Mouse (Mus musculus) midbrain, embryonic 16.5 days (tissue): ENCODE measurements around the gene Colgalt1. TPM values are rescaled to one million over a fixed set of nuclear protein-coding genes. Genes with fewer than 3 reads are reported as not detected.
A peak's percentile ranks its signal among the peaks of the same experiment; 100 is the strongest.

Source experiments
- ATAC-seq: fragments of 200-750 bp; cut with Nextera tagmentation; 2 replicates; pipeline ENCODE4 v1.8.0; 2017; ENCODE audit warnings: moderate TSS enrichment
- H3K27ac ChIP-seq: fragments of 300-500 bp; sonication (generic); 2 replicates; pipeline ENCODE4 v1.5.1; 2014; ENCODE audit warnings: mild to moderate bottlenecking, low read length, mixed read lengths
- H3K27me3 ChIP-seq: fragments of 300-500 bp; sonication (generic); 2 replicates; pipeline ENCODE4 v1.6.1; 2014; ENCODE audit warnings: low read depth, low read length, mixed read lengths; ENCODE audit not compliant: control insufficient read depth, insufficient read depth
- H3K36me3 ChIP-seq: fragments of 300-500 bp; sonication (generic); 2 replicates; pipeline ENCODE4 v1.6.1; 2014; ENCODE audit warnings: mild to moderate bottlenecking, low read length, moderate library complexity, mixed read lengths; ENCODE audit not compliant: control insufficient read depth, insufficient read depth
- H3K4me1 ChIP-seq: fragments of 300-500 bp; sonication (generic); 2 replicates; pipeline ENCODE4 v1.6.1; 2014; ENCODE audit warnings: mild to moderate bottlenecking, low read length, mixed read lengths; ENCODE audit not compliant: control insufficient read depth, insufficient read depth
- H3K4me2 ChIP-seq: fragments of 300-500 bp; sonication (generic); 2 replicates; pipeline ENCODE4 v1.6.1; 2014; ENCODE audit warnings: mild to moderate bottlenecking, low read length, mixed read lengths
- H3K4me3 ChIP-seq: fragments of 300-500 bp; sonication (generic); 2 replicates; pipeline ENCODE4 v1.5.1; 2014; ENCODE audit warnings: low read depth, mild to moderate bottlenecking, low read length, moderate library complexity, mixed read lengths
- H3K9ac ChIP-seq: fragments of 300-500 bp; sonication (generic); 2 replicates; pipeline ENCODE4 v1.6.1; 2014; ENCODE audit warnings: low read depth, low read length, mixed read lengths
- H3K9me3 ChIP-seq: fragments of 300-500 bp; sonication (generic); replicated peaks from 2 replicates; pipeline ENCODE4 v1.6.1; 2014; ENCODE audit warnings: mild to moderate bottlenecking, low read length, mixed read lengths; ENCODE audit not compliant: control insufficient read depth, poor library complexity, severe bottlenecking
- WGBS: fragments of 180-500 bp; shearing (Covaris S2); extraction: QIAGEN DNeasy Blood & Tissue Kit; methylation state at CpG from one replicate; pipeline ENCODE4 v1.1.7; 2014; 5-methylcytosine and 5-hydroxymethylcytosine counted together
- polyA plus RNA-seq: library from polyadenylated mRNA; unstranded; fragments of >200 nt; fragmentation: Nextera tagmentation; extraction: Ambion mirVana; gene quantifications from 2 replicates; pipeline ENCODE4 v1.2.1, GENCODE M21; 2015

Colgalt1 gene
- polyA plus RNA-seq, 1 experiment from 2014 or later, result 70.8 TPM

GRCm38 (mm10) chr8:71639318-71639717 lies 28.5 kb downstream of the Colgalt1 start:
- H3K9me3 ChIP-seq, result no peaks in the 10 kb centered on the region
- H3K27ac ChIP-seq, result no peak overlapping the region
- H3K27me3 ChIP-seq, result no peaks in the 10 kb centered on the region
- 90% methylated on average over 4 of the region's 4 CpGs for WGBS
- H3K9ac ChIP-seq, result no peak overlapping the region
- no peaks in the 10 kb centered on the region for H3K4me1 ChIP-seq
- no peak overlapping the region for H3K4me2 ChIP-seq
- H3K36me3 ChIP-seq, result peaks cover 33% of the 10 kb centered on the region
- H3K4me3 ChIP-seq, result no peak overlapping the region
- ATAC-seq, result no peak

- 84% methylated on average over 9 of the region's 9 CpGs for WGBS
- ATAC-seq, result no peak
- no peak overlapping the region for H3K27ac ChIP-seq
- H3K4me3 ChIP-seq, result no peak overlapping the region
- no peaks in the 10 kb centered on the region for H3K4me1 ChIP-seq
- H3K36me3 ChIP-seq, result peaks cover 52% of the 10 kb centered on the region
- no peak overlapping the region for H3K4me2 ChIP-seq
- no peaks in the 10 kb centered on the region for H3K9me3 ChIP-seq
- H3K27me3 ChIP-seq, result no peaks in the 10 kb centered on the region
- no peak overlapping the region for H3K9ac ChIP-seq
Observed at GRCm38 (mm10) chr8:71645510-71645909, 34.7 kb downstream of the Colgalt1 start.

- H3K9me3 ChIP-seq, result no peaks in the 10 kb centered on the region
- H3K27ac ChIP-seq, result no peak overlapping the region
- no peaks in the 10 kb centered on the region for H3K4me1 ChIP-seq
- peak overlapping the region; percentile 13; the same call in 1 of the 2 replicates for H3K4me2 ChIP-seq
- 3% methylated on average over 24 of the region's 24 CpGs for WGBS
- no peak overlapping the region for H3K9ac ChIP-seq
- H3K27me3 ChIP-seq, result peaks cover 14% of the 10 kb centered on the region; the same call in 1 of the 2 replicates
- peak; percentile 25; the same call in 1 of the 2 replicates for ATAC-seq
- H3K36me3 ChIP-seq, result peaks cover 51% of the 10 kb centered on the region
- H3K4me3 ChIP-seq, result no peak overlapping the region
Observed at GRCm38 (mm10) chr8:71654600-71654999, 43.8 kb downstream of the Colgalt1 start.

GRCm38 (mm10) chr8:71657816-71658215 lies 47.0 kb downstream of the Colgalt1 start:
- peaks cover 30% of the 10 kb centered on the region for H3K36me3 ChIP-seq
- no peak overlapping the region for H3K4me2 ChIP-seq
- H3K9me3 ChIP-seq, result no peaks in the 10 kb centered on the region
- no peak overlapping the region for H3K9ac ChIP-seq
- no peaks in the 10 kb centered on the region for H3K4me1 ChIP-seq
- no peak for ATAC-seq
- H3K27ac ChIP-seq, result no peak overlapping the region
- H3K27me3 ChIP-seq, result peaks cover 17% of the 10 kb centered on the region; the same call in 1 of the 2 replicates
- 33% methylated on average over 9 of the region's 9 CpGs for WGBS
- no peak overlapping the region for H3K4me3 ChIP-seq

- no peak overlapping the region for H3K4me3 ChIP-seq
- H3K27me3 ChIP-seq, result peaks cover 17% of the 10 kb centered on the region; the same call in 1 of the 2 replicates
- peaks cover 26% of the 10 kb centered on the region; the same call in 1 of the 2 replicates for H3K36me3 ChIP-seq
Observed at GRCm38 (mm10) chr8:71658515-71659049, 47.8 kb downstream of the Colgalt1 start.

GRCm38 (mm10) chr8:71659751-71660150 lies 49.0 kb downstream of the Colgalt1 start:
- ATAC-seq, result no peak
- 53% methylated on average over 1 of the region's 1 CpGs for WGBS

More at GRCm38 (mm10) chr8:71658515-71659049, 47.8 kb downstream of the Colgalt1 start:
- no peak for ATAC-seq
- Histone ChIP-seq H3K4me1 (no peaks in the 10 kb centered on the region), H3K4me2 (no peak overlapping the region), H3K9ac (no peak overlapping the region), H3K9me3 (no peaks in the 10 kb centered on the region), H3K27ac (no peak overlapping the region)
- WGBS, result 33% methylated on average over 17 of the region's 17 CpGs

GRCm38 (mm10) chr8:71660325-71661120 lies 49.7 kb downstream of the Colgalt1 start:
- H3K4me2 ChIP-seq, result no peak overlapping the region
- H3K36me3 ChIP-seq, result peaks cover 19% of the 10 kb centered on the region; the same call in 1 of the 2 replicates
- ATAC-seq, result peak; percentile 54

More at GRCm38 (mm10) chr8:71659751-71660150, 49.0 kb downstream of the Colgalt1 start:
- Histone ChIP-seq H3K9me3 (no peaks in the 10 kb centered on the region), H3K4me2 (no peak overlapping the region), H3K9ac (no peak overlapping the region), H3K4me1 (no peaks in the 10 kb centered on the region), H3K36me3 (peaks cover 25% of the 10 kb centered on the region; the same call in 1 of the 2 replicates), H3K4me3 (no peak overlapping the region), H3K27ac (no peak overlapping the region), H3K27me3 (peaks cover 17% of the 10 kb centered on the region; the same call in 1 of the 2 replicates)

GRCm38 (mm10) chr8:71665331-71666130 lies 54.7 kb downstream of the Colgalt1 start:
- Histone ChIP-seq H3K4me2 (no peak overlapping the region), H3K9ac (no peak overlapping the region), H3K27ac (no peak overlapping the region), H3K36me3 (peaks cover 16% of the 10 kb centered on the region; the same call in 1 of the 2 replicates), H3K9me3 (no peaks in the 10 kb centered on the region), H3K27me3 (no peaks in the 10 kb centered on the region), H3K4me3 (no peak overlapping the region), H3K4me1 (peaks cover 36% of the 10 kb centered on the region)
- ATAC-seq, result no peak
- WGBS, result 6% methylated on average over 22 of the region's 22 CpGs

More at GRCm38 (mm10) chr8:71660325-71661120, 49.7 kb downstream of the Colgalt1 start:
- no peak overlapping the region for H3K27ac ChIP-seq
- no peak overlapping the region for H3K4me3 ChIP-seq
- H3K9me3 ChIP-seq, result no peaks in the 10 kb centered on the region
- H3K9ac ChIP-seq, result 0 out of 2 replicates have a peak overlapping the region, but pooled peaks have one; percentile 28
- no peaks in the 10 kb centered on the region for H3K4me1 ChIP-seq
- H3K27me3 ChIP-seq, result peaks cover 13% of the 10 kb centered on the region; the same call in 1 of the 2 replicates
- whole genome bisulfite sequencing, result 11% methylated on average over 36 of the region's 36 CpGs
